Mouse (Mus musculus) neural tube, embryonic 10.5 days (tissue): ENCODE results near the gene 1700024G13Rik.

Experiments
- DNase-seq: peaks from one replicate; pipeline ENCODE4 v3.0.0-alpha.2; 2017; ENCODE audit warnings: low spot score; ENCODE audit errors: extremely low spot score

Gene 1700024G13Rik

DNA sequence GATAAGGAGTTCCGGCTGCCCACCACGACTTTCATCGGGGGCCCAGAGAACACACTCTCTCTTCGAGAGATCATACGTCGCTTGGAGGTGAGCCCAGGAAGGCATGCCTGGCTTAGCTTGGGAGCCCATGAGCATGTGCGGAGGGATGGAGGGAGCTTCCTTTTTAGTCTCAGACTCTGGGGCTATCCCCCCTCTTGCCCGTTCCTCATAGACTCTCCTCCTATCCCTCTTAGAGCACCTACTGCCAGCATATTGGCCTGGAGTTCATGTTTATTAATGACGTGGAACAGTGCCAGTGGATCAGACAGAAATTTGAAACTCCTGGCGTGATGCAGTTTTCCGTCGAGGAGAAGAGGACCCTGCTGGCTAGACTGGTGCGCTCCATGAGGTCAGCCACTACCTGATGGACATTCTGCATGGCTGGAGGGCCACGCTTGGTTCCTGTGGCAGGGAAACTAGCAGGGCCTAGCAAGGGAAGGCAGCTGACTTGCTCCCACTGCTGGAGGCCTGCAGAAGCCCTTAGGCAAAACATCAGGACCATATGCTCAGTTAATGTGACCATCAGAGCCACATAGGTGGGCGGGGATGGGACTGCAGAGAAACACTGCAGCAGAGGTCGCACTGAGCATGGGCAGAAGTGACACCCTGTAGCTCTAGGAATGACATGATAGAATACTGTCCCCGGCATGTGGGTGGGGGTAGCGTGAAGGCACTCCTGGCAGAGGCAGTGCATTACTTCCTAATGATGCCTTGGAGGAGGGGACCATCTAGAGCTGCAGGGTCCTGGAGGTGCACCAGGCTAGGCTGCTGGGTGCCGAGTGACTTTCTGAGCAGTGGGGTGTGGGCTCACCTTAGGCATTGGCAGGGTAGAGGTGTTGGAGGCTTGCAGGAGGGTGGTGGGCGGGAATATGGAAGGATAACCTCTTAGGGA, 55.4 kb downstream of the 1700024G13Rik start:
- DNase-seq = no peak

DNA sequence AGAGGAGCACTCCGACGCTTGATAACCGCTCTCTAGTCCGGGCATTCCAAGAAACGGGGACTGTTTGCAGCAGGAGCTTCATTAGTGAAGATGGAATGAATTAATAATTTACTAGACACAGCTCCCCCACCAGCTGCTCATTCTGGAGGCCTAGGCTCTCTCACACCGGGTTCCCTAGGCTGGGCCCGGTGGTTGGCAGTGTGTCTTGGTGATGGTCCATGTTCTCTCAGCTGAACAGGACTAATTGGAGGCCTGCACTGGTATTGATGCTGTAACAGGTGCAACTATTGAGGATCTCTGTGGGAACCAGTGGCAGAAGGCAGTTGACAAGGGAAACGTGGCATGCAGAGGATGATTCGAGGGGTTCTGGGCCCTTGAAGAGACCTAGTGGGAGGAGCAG, 60.8 kb downstream of the 1700024G13Rik start:
- DNase-seq = no peak
